Mouse (Mus musculus) frontal cortex, postnatal 25 days (tissue): Measurements from ENCODE around the gene Tecpr2.

Experiments
- DNase-seq, 2 experiments: peaks; one replicate each; pipeline ENCODE4 v3.0.0; 2022; ENCODE audit warnings: low spot score in 2 of 2

Gene Tecpr2

GRCm38 (mm10) chr12:111006339-111006738 is 117.3 kb downstream of the Tecpr2 start:
- DNase-seq, result no peak

DNA sequence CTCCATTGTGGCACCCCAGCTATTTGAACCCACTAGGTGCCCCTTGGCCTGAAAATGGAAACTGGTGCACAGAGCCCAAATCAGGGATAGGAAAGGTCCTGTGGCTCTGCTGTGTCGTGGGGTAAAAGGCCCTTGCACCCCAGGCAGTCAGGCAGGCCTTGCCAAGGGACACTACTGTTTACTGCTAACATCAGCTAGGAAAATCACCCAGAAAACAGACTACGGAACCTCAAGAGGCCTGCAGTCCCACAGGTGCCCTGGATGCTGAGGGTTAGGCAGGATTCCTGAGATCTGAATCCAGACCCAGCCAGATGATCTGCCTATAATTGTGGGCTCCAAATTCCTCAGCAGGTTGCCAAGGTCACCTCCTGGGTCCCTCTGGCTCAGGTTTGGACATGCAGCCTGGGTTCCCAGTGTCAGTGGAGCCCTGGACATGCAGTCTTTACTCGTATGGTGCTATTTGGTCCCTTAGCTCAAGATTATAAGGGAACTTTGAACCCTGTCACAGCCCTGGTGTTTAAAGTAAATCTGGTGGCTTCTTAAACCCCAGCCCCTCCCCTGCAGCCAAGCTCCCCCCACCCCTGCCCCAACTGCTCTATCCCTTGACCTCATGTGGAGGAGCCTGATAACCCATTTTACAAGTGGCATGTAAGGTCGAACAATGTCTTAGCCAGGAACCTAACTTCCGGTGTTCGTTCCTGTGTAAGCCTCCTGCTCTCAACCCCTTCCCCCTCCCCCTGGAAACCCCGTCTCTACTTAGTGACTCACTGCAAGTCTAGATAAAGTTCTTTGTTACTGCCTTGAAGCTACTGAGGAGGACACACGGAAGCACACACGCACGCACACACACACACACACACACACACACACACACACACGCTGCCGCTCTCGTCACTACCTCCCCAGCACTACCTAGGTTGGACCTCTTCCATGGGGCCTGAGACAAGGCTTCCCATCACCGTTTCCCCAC is 118.4 kb downstream of the Tecpr2 start:
- DNase-seq, result no peak

GRCm38 (mm10) chr12:111008500-111009490 is 119.7 kb downstream of the Tecpr2 start:
- no peak for DNase-seq

GRCm38 (mm10) chr12:111009615-111010257 is 120.7 kb downstream of the Tecpr2 start:
- no peak for DNase-seq

- DNase-seq, result no peak
Observed at GRCm38 (mm10) chr12:111016807-111017206, 127.7 kb downstream of the Tecpr2 start.

DNA sequence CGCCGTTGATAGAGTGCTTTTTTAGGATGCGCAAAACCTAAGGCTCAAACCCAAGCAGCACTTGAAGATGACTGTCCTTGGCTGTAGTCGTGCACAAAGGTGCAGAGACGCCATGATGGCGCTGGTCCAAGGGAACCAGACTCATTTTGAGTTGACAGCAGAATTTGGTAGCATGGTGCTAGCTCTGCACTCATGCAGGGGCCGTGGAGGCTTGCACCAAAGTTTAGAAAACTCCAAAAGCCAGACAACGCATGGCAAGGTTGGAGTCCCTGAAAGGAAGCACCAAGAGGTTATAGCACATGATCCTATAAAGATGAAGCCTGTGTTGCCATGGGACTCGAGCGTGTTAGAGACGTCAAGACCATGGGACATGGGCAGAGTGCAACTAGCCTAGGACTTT is 129.0 kb downstream of the Tecpr2 start:
- DNase-seq, result no peak

- no peak for DNase-seq
Observed at GRCm38 (mm10) chr12:111019086-111019485, 130.0 kb downstream of the Tecpr2 start.

GRCm38 (mm10) chr12:111021138-111021537 is 132.1 kb downstream of the Tecpr2 start:
- DNase-seq, result no peak

- DNase-seq, result no peak
Observed at GRCm38 (mm10) chr12:111021577-111021976, 132.5 kb downstream of the Tecpr2 start.
